Mouse (Mus musculus): ENCODE measurements at regions not wholly inside any gene's neighbourhood (a gene's known extent, or its start where the extent isn't known, plus 50 kb on each side); places are given as distances from the start of the nearest gene placed in this dataset.

- TF ChIP-seq POLR2A (IDR thresholded peaks at IDR 0.05; ENCODE audit: borderline replicate concordance, extremely low read depth, insufficient read depth, insufficient read length, poor library complexity, severe bottlenecking): no peak
- no peak for TF ChIP-seq CTCF (IDR thresholded peaks at IDR 0.05; ENCODE audit: borderline replicate concordance, extremely low read depth, insufficient read depth, insufficient read length)
- DNase-seq (ENCODE audit: low read depth): no peak
Measured at GRCm38 (mm10) chr17:93665889-93666288, 467.1 kb downstream of the Adcyap1 start.

GRCm38 (mm10) chr17:93676366-93676962 is 477.6 kb downstream of the Adcyap1 start:
- no peak for DNase-seq (ENCODE audit: low read depth)
- no peak for TF ChIP-seq CTCF (IDR thresholded peaks at IDR 0.05; ENCODE audit: borderline replicate concordance, extremely low read depth, insufficient read depth, insufficient read length)
- no peak for TF ChIP-seq POLR2A (IDR thresholded peaks at IDR 0.05; ENCODE audit: borderline replicate concordance, extremely low read depth, insufficient read depth, insufficient read length, poor library complexity, severe bottlenecking)

- no peak for DNase-seq (ENCODE audit: low read depth)
- TF ChIP-seq POLR2A (IDR thresholded peaks at IDR 0.05; ENCODE audit: borderline replicate concordance, extremely low read depth, insufficient read depth, insufficient read length, poor library complexity, severe bottlenecking) (no peak), CTCF (IDR thresholded peaks at IDR 0.05; ENCODE audit: borderline replicate concordance, extremely low read depth, insufficient read depth, insufficient read length) (no peak)
Measured at GRCm38 (mm10) chr17:93700685-93701084, 501.9 kb downstream of the Adcyap1 start.

- peak; percentile 34 for DNase-seq (ENCODE audit: low read depth)
- TF ChIP-seq POLR2A (IDR thresholded peaks at IDR 0.05; ENCODE audit: borderline replicate concordance, extremely low read depth, insufficient read depth, insufficient read length, poor library complexity, severe bottlenecking) (no peak), CTCF (IDR thresholded peaks at IDR 0.05; ENCODE audit: borderline replicate concordance, extremely low read depth, insufficient read depth, insufficient read length) (no peak)
Measured at GRCm38 (mm10) chr17:93717623-93718022, 518.8 kb downstream of the Adcyap1 start.

- no peak for TF ChIP-seq CTCF (IDR thresholded peaks at IDR 0.05; ENCODE audit: borderline replicate concordance, extremely low read depth, insufficient read depth, insufficient read length)
- TF ChIP-seq POLR2A (IDR thresholded peaks at IDR 0.05; ENCODE audit: borderline replicate concordance, extremely low read depth, insufficient read depth, insufficient read length, poor library complexity, severe bottlenecking): no peak
- DNase-seq (ENCODE audit: low read depth): no peak
Measured at GRCm38 (mm10) chr17:93741341-93741740, 542.5 kb downstream of the Adcyap1 start.

GRCm38 (mm10) chr17:93762349-93762748 is 563.5 kb downstream of the Adcyap1 start:
- DNase-seq (ENCODE audit: low read depth): peak; percentile 72
- TF ChIP-seq POLR2A (IDR thresholded peaks at IDR 0.05; ENCODE audit: borderline replicate concordance, extremely low read depth, insufficient read depth, insufficient read length, poor library complexity, severe bottlenecking): no peak
- peak; percentile 27; the same call in 1 of the 2 replicates for TF ChIP-seq CTCF (IDR thresholded peaks at IDR 0.05; ENCODE audit: borderline replicate concordance, extremely low read depth, insufficient read depth, insufficient read length)
